Mouse (Mus musculus): ENCODE results near the gene Cphx1. TPM values are rescaled to one million over a fixed set of nuclear protein-coding genes. Genes with fewer than 3 reads are reported as not detected.
"Not testable (repeated sequence)": the region's sequence is repeated elsewhere in the genome, so short reads cannot be mapped to it uniquely, and the experiment has no call there.

The Cphx1 gene
- polyA plus RNA-seq, 1 experiment from 2014 or later: not detected

DNA sequence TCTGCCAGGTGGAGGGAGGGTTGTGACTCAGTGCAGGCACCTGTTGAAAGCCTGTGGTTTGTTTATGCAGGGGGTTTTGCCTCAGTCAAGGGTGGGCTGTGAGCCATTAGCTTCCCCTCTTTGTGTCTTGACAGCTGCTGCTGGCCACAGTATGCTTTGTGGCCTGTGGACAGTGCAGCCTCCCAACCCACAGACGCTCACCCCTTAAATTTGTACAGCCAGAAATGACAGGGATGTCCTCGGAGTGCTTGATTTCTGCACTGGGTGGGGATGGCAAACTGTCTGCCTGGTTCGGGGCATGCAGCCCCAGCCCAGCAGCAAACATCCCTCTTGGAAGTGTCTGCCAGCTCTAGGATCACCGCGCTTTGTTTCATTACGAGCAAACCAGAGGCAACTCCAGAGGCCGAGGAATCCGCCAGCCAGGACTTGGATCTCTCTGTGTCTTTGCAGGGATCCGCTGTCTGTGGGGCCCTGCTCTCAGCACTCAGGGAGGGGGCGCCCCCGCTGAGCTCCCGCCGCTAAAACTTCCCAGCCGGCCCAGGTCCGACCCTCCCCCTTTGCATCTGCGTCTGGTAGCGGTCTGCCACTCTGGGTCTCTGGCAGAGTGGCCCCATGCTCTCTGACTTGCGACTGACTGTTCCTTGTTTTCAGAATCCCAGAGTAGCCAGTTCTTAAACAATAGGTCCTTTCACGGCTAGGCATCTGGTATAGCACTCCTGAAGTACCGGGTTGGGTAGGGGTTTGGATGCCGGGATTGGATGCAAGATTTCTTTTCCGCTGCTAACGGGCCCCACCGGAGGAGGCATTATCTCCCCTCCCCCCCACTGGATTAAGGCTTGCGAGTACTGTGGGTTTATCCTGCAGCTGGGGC lies 40.5 kb downstream of the Cphx1 start, which contains the start of gene Duxbl1:
Gene Duxbl1 (plus strand): TSS at position 207 of the 871 bp plus-strand sequence.
- H3K9me3 ChIP-seq; H3K27me3 ChIP-seq; H3K4me1 ChIP-seq (replicated peaks); H3K36me3 ChIP-seq: not testable (repeated sequence)
- ATAC-seq: peak; percentile 92
- peak within 1 kb of the TSS; percentile 45 for H3K4me2 ChIP-seq (replicated peaks)
- H3K27ac ChIP-seq: peak within 1 kb of the TSS; percentile 94
- H3K9ac ChIP-seq (replicated peaks): 0 out of 2 replicates have a peak within 1 kb of the TSS, but pooled peaks have one; percentile 44
- WGBS: no CpG with 5 or more reads among the region's 25 CpGs
- peak within 1 kb of the TSS; percentile 26 for H3K4me3 ChIP-seq (replicated peaks)

DNA sequence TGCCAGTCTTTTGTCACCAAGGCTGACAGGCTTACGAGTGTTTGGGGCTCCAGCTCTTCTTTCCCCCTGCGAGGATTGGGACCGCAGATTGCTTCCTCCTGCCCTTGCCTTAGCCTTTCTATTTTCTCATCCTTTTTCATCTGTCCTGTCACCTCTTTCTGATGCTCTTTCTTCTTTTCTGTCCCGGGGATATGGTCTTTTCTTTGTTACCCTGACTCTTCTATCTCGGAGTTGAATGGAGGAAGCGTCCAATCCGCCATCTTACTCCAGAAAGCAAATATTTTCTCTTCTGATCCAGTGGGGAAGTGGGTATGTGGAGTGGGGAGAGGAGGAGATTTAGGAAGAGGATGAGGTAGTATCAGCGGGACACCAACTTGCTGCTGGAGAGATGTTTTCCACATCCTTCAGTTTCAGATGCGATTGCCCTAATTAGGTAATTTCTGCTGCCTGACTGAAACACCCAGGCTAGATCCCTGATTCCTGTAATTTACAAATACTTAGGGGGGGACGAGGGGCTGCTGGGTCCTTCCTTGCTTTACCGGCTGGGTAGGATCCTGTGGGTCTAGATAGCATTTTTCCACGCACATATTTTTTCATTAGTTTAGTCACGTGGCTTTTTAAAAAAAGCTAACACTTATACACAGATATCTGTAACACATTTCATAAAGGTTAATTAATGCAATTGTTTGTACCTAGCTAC lies 41.3 kb downstream of the Cphx1 start:
- WGBS: 0% methylated on average over 6 of the region's 13 CpGs
- H3K36me3 ChIP-seq; H3K9me3 ChIP-seq; H3K27me3 ChIP-seq; H3K4me1 ChIP-seq (replicated peaks): not testable (repeated sequence)
- peak overlapping the region; percentile 26 for H3K4me3 ChIP-seq (replicated peaks)
- peak overlapping the region; percentile 94 for H3K27ac ChIP-seq
- peak; percentile 90 for ATAC-seq
- H3K4me2 ChIP-seq (replicated peaks): peak overlapping the region; percentile 45
- H3K9ac ChIP-seq (replicated peaks): 0 out of 2 replicates have a peak overlapping the region, but pooled peaks have one; percentile 44

DNA sequence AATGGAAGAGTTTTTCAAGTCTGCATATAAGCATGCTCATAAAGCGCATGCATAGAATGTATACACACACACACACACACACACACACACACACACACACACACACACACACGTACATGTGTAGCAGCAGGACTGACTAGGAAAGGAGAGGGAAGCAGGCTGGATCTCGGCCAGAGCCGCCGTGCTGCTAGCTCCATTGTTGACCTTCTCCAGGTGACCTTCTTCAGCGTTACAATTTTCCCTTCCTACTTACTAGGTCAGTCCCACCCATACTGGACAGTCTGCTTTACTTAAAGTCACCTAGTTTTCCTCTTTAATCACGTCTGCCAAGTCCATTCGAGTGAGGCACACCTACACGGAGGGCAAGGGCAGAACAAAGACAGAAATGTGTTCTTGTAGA lies 43.8 kb downstream of the Cphx1 start:
- H3K27ac ChIP-seq; H3K4me1 ChIP-seq (replicated peaks); H3K9ac ChIP-seq (replicated peaks); H3K4me3 ChIP-seq (replicated peaks); H3K27me3 ChIP-seq; H3K4me2 ChIP-seq (replicated peaks); H3K36me3 ChIP-seq; H3K9me3 ChIP-seq; ATAC-seq: not testable (repeated sequence)
- 88% methylated on average over 5 of the region's 9 CpGs for WGBS

Other genes starting within 250 kb of the Cphx1 start
- gene Ppif, start 244.2 kb upstream of the Cphx1 start, polyA plus RNA-seq (2015; fragmentation: Nextera tagmentation; extraction: Ambion mirVana): 25.3 and 25.5 TPM in 2 replicates
- 7.3 and 9.3 TPM in 2 replicates for gene Zcchc24, start 169.3 kb upstream of the Cphx1 start, polyA plus RNA-seq (2015; fragmentation: Nextera tagmentation; extraction: Ambion mirVana)
- gene Anxa11, start 96.1 kb upstream of the Cphx1 start, polyA plus RNA-seq (2015; fragmentation: Nextera tagmentation; extraction: Ambion mirVana): 1.9 TPM in 2 replicates
- not detected in 2 replicates for gene Plac9a, start 35.2 kb upstream of the Cphx1 start, polyA plus RNA-seq (2015; fragmentation: Nextera tagmentation; extraction: Ambion mirVana)
- 2.6 and 2.9 TPM in 2 replicates for gene Tmem254a, start 10.6 kb upstream of the Cphx1 start, polyA plus RNA-seq (2015; fragmentation: Nextera tagmentation; extraction: Ambion mirVana)
- gene Duxbl1, start 40.3 kb downstream of the Cphx1 start, polyA plus RNA-seq (2015; fragmentation: Nextera tagmentation; extraction: Ambion mirVana): 6.3 and 7.7 TPM in 2 replicates
- gene Gm9780, start 104.4 kb downstream of the Cphx1 start, polyA plus RNA-seq (2015; fragmentation: Nextera tagmentation; extraction: Ambion mirVana): 3.0 and 3.4 TPM in 2 replicates
- gene Tmem254c, start 129.1 kb downstream of the Cphx1 start, polyA plus RNA-seq (2015; fragmentation: Nextera tagmentation; extraction: Ambion mirVana): 17.6 and 21.9 TPM in 2 replicates
- not detected in 2 replicates for gene Cphx2, start 143.2 kb downstream of the Cphx1 start, polyA plus RNA-seq (2015; fragmentation: Nextera tagmentation; extraction: Ambion mirVana)
- gene Cphx3, start 144.0 kb downstream of the Cphx1 start, polyA plus RNA-seq (2015; fragmentation: Nextera tagmentation; extraction: Ambion mirVana): not detected in 2 replicates
- not detected in 2 replicates for gene Duxbl2, start 180.0 kb downstream of the Cphx1 start, polyA plus RNA-seq (2015; fragmentation: Nextera tagmentation; extraction: Ambion mirVana)
- gene Plac9b, start 244.2 kb downstream of the Cphx1 start, polyA plus RNA-seq (2015; fragmentation: Nextera tagmentation; extraction: Ambion mirVana): 5.8 and 6.3 TPM in 2 replicates